Mouse (Mus musculus) spleen, adult 2 months (tissue): ENCODE data around the gene Fgfr2. TPM values are rescaled to one million over a fixed set of nuclear protein-coding genes. Genes with fewer than 3 reads are reported as not detected.

ENCODE experiments used
- DNase-seq, 2 experiments: peaks; one replicate each; pipeline versions ENCODE4 v3.0.0 to v3.0.0-alpha.2; 2012 to 2021; ENCODE audit warnings: low spot score in 2 of 2, low read depth in 1 of 2
- H3K27ac ChIP-seq: fragments of 200-500 bp; 2 replicates; pipeline ENCODE4 v1.5.1; 2012; ENCODE audit warnings: low read length, inconsistent platforms; ENCODE audit not compliant: insufficient read depth
- H3K27me3 ChIP-seq: fragments of 200-500 bp; 2 replicates; pipeline ENCODE4 v1.6.1; 2012; ENCODE audit warnings: mild to moderate bottlenecking, moderate library complexity, low read length, inconsistent platforms; ENCODE audit not compliant: control insufficient read depth, insufficient read depth
- H3K36me3 ChIP-seq: fragments of 200-500 bp; 2 replicates; pipeline ENCODE4 v1.6.1; 2012; ENCODE audit warnings: mild to moderate bottlenecking, low read length, inconsistent platforms; ENCODE audit not compliant: control insufficient read depth, insufficient read depth
- H3K4me1 ChIP-seq: fragments of 200-500 bp; 2 replicates; pipeline ENCODE4 v1.6.1; 2011; ENCODE audit warnings: inconsistent platforms; ENCODE audit not compliant: control insufficient read depth, insufficient read depth, insufficient read length
- H3K4me3 ChIP-seq: fragments of 200-500 bp; 2 replicates; pipeline ENCODE4 v1.5.1; 2011; ENCODE audit warnings: mild to moderate bottlenecking, inconsistent platforms; ENCODE audit not compliant: insufficient read depth, insufficient read length; ENCODE audit errors: extremely low read depth
- CTCF ChIP-seq: fragments of 200-500 bp; IDR thresholded peaks from 2 replicates; pipeline ENCODE4 v1.5.1; 2011; ENCODE audit warnings: mild to moderate bottlenecking, inconsistent platforms; ENCODE audit not compliant: insufficient read depth, insufficient read length, insufficient replicate concordance; ENCODE audit errors: extremely low read depth
- POLR2A ChIP-seq: fragments of 200-500 bp; IDR thresholded peaks from 2 replicates; pipeline ENCODE4 v1.6.1; 2011; ENCODE audit warnings: low read depth, low read length, inconsistent platforms
- WGBS: fragments of 180-500 bp; shearing (Covaris S2); methylation state at CpG from one replicate; pipeline ENCODE4 v1.1.7; 2018; 5-methylcytosine and 5-hydroxymethylcytosine counted together
- polyA plus RNA-seq: library from polyadenylated mRNA; depleted of rRNA; stranded (reverse); fragments of >200 nt; gene quantifications from 2 replicates; pipeline ENCODE4 v1.2.3, GENCODE M21; 2012

Gene Fgfr2
- polyA plus RNA-seq, 1 experiment, result 1.6 TPM

DNA sequence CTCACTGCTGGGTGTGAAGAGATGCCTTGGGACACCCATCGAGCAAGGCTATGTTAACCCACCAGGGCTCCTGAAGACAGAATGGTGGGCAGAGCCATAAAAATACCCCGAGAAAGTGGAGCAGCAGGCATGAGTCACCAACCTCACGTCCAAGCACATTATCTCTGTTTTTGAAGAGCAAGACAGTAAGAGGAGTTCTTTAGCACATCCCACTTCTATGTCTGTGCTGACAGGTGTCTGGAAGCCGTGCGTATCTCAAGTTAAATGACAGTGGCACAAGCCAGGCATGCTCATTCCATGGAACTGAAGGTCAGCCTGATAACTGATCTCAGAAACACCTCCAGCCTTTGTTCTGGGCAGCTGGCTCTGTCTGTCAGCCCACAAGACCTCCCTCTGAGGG, 1055.2 kb downstream of the Fgfr2 start:
- WGBS, result 82% methylated on average over 5 of the region's 5 CpGs

GRCm38 (mm10) chr7:132067511-132067910, 1055.6 kb downstream of the Fgfr2 start:
- Histone ChIP-seq H3K4me1 (no peaks in the 10 kb centered on the region), H3K27ac (no peak overlapping the region), H3K36me3 (no peaks in the 10 kb centered on the region), H3K4me3 (no peak overlapping the region), H3K27me3 (no peaks in the 10 kb centered on the region)
- TF ChIP-seq CTCF, result no peak
- TF ChIP-seq POLR2A, result no peak
- no peak for DNase-seq
- WGBS, result 82% methylated on average over 5 of the region's 5 CpGs

More for the DNA sequence above, 1055.2 kb downstream of the Fgfr2 start:
- Histone ChIP-seq H3K27me3 (no peaks in the 10 kb centered on the region), H3K36me3 (no peaks in the 10 kb centered on the region), H3K27ac (no peak overlapping the region), H3K4me1 (no peaks in the 10 kb centered on the region), H3K4me3 (no peak overlapping the region)
- no peak for DNase-seq
- no peak for TF ChIP-seq CTCF

DNA sequence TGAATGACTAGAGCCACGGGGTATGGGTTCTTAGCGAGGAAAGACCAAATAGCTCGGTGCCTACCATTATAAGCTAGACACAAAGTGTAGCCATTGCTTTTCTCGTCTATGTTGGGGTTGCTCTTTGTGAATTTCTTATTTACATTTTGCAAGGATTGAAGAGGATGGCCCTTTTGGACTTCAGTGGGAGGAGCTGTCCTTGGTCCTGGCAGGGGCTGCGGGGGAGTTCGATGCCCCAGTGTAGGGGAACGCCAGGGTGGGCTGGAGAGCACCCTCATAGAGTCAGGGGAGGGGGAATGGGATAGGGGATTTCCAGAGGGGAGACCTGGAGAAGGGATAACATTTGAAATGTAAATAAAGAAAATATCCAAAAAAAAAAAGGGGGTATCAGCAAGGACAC, 1063.0 kb downstream of the Fgfr2 start:
- TF ChIP-seq POLR2A (no peak), CTCF (no peak)
- no peak for DNase-seq
- Histone ChIP-seq H3K27ac (no peak overlapping the region), H3K27me3 (no peaks in the 10 kb centered on the region), H3K4me1 (no peaks in the 10 kb centered on the region), H3K36me3 (no peaks in the 10 kb centered on the region), H3K4me3 (no peak overlapping the region)
- WGBS, result 77% methylated on average over 7 of the region's 7 CpGs

GRCm38 (mm10) chr7:132056565-132056964, 1066.6 kb downstream of the Fgfr2 start:
- H3K27ac ChIP-seq, result no peak overlapping the region
- no peaks in the 10 kb centered on the region for H3K27me3 ChIP-seq
- WGBS, result 84% methylated on average over 7 of the region's 7 CpGs
- H3K4me3 ChIP-seq, result no peak overlapping the region
- no peak for DNase-seq
- H3K4me1 ChIP-seq, result no peaks in the 10 kb centered on the region
- TF ChIP-seq POLR2A, result no peak
- TF ChIP-seq CTCF, result no peak
- H3K36me3 ChIP-seq, result no peaks in the 10 kb centered on the region

DNA sequence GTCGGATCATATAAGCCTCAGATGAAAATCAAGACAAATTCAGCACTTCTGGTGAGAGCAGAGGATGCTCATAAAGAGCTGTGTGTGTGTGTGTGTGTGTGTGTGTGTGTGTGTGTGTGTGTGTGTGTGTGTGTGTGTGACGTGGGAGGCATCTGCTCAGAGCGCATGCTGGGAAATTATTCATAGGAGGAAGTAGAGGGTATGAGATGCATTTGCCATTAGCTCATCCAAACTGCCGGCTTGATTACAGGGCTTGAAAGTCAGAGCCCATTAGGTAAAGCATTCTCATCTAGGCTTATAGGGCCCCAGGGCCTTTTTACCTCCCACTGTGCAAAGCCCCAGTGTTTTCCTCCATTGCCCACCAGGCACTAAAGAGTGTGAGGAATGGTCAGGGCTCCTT, 1076.5 kb downstream of the Fgfr2 start:
- Histone ChIP-seq H3K27ac (no peak overlapping the region), H3K4me1 (no peaks in the 10 kb centered on the region), H3K27me3 (no peaks in the 10 kb centered on the region), H3K4me3 (no peak overlapping the region), H3K36me3 (no peaks in the 10 kb centered on the region)
- TF ChIP-seq POLR2A (no peak), CTCF (no peak)
- WGBS, result 71% methylated on average over 4 of the region's 4 CpGs
- no peak for DNase-seq

DNA sequence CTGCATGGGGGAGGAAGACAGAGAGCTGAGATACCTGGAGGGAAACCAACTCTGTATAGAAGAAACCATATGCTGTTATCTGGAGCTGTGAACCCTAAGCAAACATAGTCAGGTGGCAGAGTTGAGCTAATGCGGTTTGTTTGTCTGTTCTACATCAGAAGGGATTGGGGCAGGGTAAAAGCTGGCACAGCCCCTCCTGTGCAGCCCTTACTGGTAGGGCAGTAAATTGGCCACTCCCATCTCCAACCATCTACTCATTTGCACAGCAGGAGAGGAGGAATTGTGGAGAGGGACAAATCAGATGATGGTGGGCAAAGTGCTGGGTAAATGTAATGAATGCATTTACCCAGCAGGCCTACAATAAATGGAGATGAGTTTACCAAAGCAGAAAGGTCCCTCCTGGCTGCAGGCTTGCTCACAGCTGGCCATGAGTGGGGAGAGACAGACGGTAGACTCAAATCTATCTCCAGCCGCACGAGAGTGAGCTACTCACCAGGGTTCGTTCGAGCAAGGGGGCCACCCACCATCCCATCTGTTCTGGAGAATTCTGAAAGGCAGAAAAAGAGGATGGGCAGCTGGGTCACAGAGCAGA, 1091.1 kb downstream of the Fgfr2 start:
- H3K36me3 ChIP-seq, result no peaks in the 10 kb centered on the region
- H3K4me3 ChIP-seq, result no peak overlapping the region
- H3K27ac ChIP-seq, result no peak overlapping the region
- DNase-seq, result no peak
- no peaks in the 10 kb centered on the region for H3K27me3 ChIP-seq
- TF ChIP-seq CTCF, result no peak
- TF ChIP-seq POLR2A, result no peak
- 72% methylated on average over 6 of the region's 6 CpGs for WGBS
- H3K4me1 ChIP-seq, result no peaks in the 10 kb centered on the region

- TF ChIP-seq POLR2A (no peak), CTCF (no peak)
- no peak for DNase-seq
- no peak overlapping the region for H3K27ac ChIP-seq
- no peaks in the 10 kb centered on the region for H3K36me3 ChIP-seq
- H3K4me1 ChIP-seq, result no peaks in the 10 kb centered on the region
- H3K27me3 ChIP-seq, result no peaks in the 10 kb centered on the region
- H3K4me3 ChIP-seq, result no peak overlapping the region
- 77% methylated on average over 6 of the region's 6 CpGs for WGBS
Observed at GRCm38 (mm10) chr7:132026671-132027070, 1096.5 kb downstream of the Fgfr2 start.
